Mouse (Mus musculus): ENCODE results near the gene Vat1l.

Vat1l gene

DNA sequence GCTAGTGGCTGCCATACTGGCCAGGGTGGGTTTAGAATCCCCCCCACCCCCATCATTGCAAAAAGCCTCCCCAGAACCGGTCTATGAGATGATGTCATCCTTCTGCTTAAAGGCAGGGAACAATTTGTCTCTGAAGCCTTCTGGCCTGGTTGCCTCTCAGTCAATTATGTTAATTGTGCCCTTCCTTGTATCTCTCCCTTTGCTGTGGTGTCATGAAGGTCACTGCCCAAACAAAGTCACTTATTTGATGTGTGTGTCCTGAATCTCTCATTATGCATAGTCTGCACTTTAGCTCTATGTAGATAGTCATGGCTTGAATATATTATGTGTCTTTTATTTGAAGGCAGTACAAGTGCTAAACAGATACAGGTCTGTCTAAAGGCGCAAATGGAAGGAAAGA, 92.8 kb downstream of the Vat1l start:
- DNase-seq, result no peak

DNA sequence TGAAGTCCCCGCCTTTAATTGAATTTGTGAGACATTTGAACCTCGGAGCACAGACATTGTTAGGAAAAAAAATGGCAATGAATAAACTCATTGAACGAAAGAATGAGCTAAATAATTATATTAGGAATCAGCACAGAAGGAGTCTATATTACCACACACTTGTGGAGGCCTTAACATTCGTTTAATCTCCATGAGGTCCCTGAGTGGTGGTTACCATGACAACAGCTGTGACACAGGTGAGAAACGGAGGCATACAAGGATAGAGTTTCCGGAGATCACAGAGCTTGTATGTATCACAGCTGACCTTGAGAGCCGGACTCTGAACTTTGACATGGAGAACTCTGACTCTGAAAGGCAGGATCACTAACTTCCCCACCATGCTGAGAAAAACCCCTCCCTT, 94.7 kb downstream of the Vat1l start:
- DNase-seq, result no peak

DNA sequence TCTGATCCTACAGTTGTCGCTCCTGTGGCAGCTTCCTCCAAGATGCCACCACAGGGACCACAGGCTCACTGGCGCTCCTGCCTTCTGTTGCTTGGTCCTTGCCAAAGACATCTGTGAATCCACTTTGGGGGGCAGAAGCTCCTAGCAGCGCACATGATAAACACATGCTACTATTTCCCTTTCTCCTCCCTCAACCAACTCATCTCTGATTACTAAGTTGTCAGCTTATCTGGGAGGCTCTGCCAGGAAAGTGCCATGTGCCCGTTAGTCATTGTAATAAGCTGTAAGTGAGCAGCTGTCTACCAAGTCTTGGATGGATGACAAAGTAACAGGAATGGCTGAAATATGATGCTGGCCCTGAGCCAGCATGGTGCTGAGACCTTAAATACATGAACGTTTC, 100.9 kb downstream of the Vat1l start:
- peak; percentile 39 for DNase-seq

DNA sequence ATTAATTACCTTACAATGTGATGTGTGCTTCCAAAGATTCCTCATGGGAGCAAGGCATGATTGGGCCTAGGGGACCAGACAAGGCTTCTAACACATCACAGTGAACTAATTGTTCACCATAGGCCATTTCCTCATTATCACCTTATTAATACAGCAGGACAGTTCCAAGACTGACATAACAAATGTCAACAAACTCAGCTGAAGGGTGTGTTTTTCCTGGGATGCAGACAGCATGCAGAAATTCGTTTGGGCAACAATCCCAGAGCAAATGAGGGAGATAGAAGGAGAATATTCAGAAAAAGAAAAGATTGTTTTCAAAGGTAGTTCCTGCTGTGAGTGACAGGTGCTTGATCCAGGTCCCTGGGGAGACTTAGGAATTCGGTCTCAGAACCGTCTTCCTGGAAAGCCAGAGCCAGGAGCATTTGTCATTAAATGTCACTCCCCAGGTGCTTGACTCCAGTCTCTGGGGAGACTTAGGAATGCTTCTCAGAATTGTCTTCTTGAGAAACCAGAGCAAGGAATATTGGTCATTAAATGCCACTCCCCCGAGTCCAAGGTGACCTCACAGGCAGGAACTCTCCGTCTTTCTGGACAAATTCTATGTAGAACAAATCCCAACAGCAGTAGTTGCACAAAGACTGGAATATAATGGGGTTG, 109.4 kb downstream of the Vat1l start:
- peak; percentile 32 for DNase-seq

DNA sequence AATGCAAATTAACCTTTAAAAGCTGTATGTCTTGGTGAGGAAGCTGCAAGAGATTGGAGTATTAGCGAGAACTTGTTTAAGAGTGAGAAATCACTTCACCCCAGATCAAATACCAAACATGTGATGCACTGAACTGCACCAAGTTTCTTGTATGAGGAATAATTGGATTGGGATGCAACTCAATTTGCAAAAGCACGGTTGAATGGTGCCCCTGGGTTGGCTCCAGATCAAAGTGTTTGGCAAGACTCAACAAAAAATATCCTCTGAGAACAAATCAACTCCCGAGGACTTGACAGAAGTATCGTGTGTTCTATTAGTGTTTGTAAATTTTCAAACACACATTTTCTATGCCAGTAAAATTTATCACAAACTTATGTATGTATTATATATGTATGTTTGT, 112.7 kb downstream of the Vat1l start:
- no peak for DNase-seq

DNA sequence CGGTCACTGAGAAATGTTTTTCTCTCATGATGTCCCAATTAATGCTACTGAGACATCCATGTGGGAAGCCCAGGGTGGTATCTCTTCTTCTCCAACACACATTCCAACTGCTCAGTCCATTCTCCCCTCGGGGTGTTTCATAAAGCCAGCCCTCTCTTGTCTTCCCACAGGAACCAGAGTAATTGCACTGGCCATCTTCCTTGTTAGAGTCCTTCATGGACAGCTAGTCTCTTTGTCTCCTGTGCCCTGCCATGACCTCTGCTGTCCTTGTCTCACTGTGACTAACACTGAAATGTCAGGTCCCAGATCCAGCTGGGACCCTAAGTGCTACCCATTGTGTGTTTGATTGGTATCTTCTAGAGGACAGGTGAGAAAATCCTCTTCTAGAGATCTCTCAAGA, 116.7 kb downstream of the Vat1l start:
- DNase-seq, result no peak

DNA sequence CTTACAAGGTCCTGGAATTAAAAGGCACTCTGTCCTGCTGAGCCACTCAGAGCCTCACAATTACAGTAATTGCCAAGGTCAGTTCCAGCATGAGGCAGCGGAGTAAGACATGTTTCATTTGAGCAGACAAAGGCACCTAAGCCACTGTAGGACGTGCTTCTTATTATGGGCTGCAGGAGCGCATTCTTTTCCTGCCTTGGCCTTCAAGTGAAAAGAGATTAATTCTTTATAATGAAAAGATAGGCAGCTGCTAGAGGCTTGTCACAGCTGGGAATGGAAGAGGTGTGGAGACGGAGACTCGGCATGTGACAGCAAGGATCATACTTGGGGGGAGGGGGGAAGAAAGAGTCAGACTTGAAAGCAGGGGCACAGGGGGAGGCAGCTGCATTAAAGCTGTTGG, 126.5 kb downstream of the Vat1l start:
- no peak for DNase-seq

DNA sequence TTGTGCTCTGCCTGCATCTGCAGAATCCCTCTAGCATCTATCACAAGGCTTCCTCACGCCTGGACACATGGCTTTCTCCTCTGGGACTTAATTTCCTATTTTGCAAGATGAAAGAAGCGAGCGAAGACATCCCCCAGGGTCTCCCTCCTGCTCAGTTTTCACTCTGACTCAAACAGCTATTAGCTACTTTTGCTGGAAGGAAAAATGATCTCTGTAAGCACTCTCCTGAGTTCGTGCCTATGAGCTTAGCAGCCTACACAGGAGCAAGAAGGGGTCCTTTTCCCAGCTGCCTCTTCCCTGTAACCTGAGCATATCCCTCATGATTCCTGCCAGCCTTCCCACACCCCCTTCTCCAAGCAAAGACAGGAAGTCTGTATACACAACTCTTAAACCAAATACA, 127.5 kb downstream of the Vat1l start:
- DNase-seq, result no peak

DNA sequence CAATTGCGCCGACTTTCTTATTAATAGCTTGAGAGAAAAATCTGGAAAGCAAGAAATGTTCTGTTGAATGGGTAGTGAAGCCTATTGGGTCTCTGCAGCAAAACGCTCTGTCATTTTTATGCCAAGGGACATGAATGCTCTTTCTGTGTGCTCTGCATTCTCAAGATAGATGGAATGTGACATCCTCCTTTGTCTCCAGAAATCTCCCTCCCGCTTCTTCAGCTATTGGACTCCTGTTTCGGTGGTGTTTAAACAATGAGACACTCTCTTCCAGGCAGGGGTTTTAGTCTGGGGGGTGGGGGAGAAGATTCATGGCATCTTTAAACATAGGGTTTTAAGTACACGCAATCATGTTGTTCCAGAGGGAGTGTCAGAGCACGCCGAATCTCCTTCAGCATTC, 130.3 kb downstream of the Vat1l start:
- no peak for DNase-seq

DNA sequence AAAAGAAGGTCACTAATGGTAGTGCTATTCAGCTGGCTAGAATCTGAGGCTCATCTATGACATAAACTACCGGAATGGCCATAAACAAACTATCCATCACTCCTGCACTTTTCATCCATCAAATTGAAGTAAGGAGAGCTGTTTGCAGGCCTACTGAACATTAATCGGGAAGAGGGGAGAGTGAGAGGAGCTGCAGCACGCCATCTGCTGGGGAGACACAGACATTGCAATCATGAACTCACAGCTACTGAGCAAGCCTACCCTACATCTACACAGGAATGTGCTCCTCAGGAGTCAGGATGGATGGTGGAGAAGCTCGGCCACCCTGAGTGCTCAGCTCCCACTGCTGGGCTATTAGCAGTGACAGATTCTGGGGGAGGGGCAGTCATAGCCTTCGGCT, 136.9 kb downstream of the Vat1l start:
- no peak for DNase-seq

DNA sequence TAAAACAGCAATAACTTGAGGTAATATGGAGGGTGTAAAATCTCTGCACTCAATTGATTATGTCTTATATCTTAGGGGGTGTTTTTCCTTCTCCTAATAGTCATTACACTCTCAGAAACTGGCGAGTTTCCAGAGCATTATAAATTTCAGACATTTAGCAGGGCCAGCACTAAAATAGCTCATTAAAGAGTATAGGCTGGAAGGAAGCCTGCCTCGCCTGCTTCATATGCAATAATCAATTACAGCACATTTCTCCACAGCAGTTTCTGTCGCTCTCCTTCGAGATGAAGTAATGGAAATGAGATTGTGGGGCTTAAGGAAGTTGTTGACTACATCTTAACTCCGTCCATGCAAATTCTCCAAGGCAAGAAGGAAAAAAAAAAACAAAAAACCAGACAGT, 139.4 kb downstream of the Vat1l start:
- DNase-seq, result no peak

DNA sequence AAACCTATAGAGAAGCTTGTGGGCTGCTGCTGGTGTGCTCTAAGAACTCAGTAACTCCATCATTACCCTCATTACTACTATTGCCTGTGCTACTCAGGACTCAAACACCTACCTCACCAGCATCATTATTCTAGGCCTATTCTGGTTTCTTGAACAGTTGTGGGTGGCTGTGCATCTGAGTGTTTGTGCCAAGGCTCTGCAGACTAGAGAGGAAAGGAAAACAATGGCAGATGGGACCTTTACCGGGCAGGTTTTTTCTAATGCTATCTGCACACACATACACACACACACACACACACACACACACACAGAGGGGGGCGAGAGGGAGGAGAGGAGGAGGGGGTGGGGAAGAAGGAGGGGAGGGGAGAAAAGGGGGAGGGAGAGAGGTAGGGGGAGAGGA, 140.6 kb downstream of the Vat1l start:
- DNase-seq, result no peak

DNA sequence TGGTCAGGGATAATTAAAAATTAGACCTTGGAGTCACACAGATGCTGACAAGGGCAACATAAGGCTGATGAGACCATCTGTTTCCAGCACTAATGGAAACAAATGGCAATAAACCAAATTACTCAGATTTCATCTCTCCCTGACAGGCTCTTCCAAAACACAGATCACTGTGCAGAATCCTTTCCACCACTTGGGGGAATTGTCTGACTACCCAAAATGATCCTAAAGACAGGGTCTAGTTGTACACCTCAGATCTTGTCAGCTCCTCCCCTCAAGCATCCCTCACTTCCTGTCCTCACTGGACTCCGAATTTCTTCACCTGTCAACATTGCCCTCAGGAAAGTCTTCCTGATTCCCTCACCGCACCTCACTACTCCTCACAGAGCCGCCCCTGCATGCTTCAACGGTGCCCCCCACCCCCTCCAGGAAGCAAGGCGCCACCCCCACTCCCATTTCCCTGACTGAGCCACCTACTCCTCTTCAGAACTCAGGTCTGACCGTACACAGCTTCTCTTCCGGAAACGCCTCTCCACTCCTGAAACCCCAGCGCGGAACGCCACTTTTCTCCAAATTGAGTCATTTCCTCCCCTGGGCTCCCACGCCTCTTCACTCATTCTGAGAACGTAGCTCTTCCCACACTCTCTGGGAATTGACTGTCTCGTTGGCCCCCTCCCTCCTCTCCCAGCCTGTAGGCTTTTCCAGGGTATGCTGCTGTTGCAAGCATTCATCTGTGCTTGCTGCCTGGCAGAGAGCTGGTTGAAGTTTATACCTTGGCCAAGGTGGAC, 146.4 kb downstream of the Vat1l start:
- DNase-seq, result no peak

DNA sequence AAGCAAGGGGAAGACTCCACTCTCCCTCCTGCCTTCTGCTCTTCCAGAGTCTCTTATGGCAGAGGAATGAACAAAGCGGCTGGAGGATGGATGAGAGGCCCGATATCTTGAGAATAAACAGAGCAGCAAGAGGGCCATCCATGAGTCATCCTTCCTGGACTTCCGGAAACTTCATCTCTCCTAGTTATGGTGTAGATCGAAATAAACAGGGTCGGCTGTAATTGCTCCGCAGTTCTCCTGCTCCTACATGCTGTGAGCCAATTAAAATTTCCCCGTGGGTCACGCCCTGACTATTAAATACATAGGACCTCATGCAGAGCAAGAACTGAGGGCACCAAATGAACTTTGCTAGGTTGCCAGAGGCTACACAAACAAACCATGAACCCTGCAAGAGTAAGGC, 155.1 kb downstream of the Vat1l start:
- DNase-seq, result no peak

DNA sequence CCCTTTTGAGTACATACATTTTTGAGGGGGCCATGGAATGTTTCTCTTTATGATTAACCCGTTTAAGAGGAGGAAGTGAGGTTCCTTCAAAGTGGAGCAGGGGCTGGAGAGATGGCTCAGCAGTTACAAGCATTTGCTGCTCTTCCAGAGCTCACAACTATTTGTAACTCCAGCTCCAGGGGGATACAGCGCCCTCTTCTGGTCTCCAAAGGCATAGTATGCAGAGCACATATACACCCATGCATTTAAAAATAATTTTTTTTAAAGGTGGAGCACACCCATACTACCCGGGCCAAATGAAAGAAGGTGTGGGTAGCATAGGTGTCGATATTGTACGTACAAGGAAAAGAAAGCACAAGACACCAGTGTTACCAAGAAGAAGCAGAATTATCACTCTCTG, 157.8 kb downstream of the Vat1l start:
- no peak for DNase-seq

DNA sequence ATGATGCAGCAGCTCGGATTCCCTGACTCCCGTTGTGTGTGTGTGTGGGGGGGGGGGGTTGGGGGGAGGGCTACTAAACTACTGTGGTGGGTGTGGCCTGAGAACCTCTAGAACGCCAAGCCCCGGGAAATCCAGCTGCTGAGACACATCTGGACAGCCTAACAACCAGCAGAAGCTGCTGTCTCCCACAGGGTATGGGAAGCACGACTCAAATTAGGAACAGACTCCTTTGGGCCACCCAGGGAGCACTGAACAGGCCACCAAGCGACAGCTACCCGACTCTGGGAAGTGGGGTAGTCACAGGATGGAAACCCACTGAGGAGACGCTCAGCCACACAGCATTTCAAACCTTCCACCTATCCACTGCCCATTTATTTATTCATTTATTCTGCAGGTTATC, 158.2 kb downstream of the Vat1l start:
- DNase-seq, result no peak

DNA sequence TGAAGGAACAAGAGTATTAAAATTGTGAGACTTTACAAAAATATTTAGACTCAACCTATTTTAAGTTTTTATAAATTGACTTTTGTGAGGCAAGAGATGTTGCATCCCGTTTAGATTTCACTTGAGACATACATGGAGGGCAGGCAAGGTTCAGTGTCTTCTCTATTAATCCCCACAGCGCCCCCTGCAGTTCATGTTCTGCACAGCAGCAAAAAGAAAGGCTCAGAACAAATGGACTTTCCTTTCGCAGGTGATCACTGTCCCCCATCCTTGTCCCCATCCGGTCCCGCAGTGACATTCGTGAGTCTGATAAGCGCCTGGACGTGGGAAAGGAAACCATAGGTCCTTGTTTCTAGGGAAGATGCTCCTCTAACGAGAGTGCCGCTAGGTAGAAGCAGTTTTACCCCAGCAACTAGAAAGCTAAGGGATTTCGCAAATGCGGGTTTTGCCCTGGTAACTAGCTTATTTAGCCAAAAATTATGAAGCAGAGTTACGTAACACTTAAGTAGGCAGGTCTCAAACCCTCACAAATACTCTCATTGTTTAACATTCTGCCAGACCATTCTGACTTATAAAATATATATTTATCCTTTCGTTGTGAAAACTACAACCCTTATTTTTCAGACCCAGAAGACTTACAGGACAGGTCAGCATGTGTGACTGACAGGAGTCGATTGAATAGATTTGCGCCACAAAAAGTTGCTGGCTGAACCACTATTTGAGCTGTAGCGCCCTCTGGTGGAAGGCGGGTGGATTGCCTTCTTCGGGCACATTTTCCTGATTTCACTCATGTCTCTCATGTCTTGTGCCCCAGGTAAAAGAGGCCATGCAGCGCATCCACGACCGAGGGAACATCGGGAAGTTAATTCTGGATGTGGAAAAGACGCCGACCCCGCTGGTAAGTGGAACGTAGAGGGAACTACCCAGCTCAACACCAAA, 163.9 kb downstream of the Vat1l start:
- peak; percentile 89 for DNase-seq

DNA sequence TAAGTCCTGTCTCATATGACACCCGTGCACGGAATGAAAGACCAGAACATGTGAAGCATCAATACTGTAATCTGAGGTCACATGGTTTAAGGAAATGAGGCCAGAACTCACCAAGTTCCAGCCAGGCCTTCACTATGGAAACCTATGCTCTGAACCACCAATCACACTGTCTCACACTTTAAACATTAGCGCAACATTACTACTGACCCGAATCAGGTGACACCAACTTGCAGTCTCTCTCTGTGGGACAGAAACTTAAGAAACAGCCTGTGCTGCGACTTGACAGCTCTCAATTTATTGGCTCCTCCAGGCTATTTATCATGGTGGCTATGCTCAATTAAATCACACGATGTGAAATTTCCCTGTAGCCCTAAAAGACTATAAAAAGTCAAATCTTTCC, 169.0 kb downstream of the Vat1l start:
- no peak for DNase-seq

DNA sequence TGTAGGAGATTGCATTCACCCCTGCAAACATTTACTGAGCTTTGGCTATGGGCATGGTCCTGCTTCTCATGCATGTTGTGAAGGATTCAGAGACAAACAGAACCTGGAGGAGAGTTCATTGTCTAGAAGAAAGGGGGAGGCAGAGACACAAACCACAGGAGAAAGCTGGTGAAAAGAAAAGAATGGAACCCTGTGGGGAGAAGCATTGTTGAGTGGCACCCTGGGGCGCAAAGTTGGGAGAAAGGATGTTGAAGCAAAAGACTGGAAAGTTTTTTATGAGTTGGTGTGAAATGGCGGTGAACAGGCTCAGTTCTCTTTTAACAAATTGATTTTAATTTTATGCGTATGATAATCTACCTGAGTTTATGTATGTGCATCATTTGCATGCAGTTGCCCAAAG, 178.8 kb downstream of the Vat1l start:
- DNase-seq, result no peak

DNA sequence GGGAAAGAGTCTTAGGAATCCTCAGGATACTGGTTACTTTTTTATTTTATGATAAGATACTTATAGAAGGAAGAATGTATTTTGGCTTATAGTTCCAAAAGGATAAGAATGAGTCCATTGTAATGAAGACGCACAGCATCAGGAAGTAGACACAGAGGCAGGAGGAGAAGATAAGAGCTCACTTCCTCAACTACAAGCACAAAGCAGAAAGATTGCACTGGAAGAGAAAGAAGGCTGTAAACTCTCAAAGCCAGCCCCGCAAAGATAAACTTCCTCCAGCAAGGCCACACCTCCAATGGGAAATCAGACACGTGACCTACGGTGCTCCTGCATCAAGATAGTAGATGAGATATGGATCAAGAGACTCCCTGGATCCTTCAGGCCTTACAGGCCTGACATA, 182.1 kb downstream of the Vat1l start:
- DNase-seq, result no peak

DNA sequence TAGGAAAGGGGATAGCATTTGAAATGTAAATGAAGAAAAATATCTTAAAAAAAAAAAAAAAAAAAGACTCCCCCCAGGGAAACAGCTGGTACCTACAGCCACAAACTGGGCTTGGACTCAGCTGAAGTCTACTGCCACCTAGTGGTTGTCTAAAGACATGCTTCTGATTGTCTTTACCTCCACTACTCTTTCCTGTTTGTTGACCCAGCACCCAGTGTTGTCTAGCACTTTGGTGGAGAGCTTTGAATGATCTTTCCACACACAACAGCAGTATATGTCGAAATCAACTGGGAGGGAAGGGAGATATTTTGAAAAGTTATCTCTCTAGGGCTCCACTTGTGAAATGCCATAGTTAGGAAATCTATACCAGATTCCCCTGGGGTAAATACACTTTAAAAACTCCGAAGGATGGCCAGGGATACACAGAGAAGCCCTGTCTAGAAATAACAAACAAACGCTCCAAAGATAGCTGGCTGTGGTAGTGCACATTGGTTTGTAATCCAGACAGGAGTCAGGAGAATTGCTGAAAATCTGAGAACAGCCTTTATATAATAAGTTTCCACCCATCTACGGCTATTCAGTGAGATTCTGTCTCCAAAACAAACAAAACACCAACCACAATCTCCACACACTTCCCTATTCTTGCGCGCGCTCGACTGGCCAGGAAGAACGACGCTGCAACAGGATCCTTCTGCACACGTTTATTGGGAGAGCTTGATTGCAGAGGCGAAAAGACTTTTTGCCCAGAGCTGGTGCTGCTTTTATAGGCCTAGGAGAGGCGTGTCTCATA, 185.2 kb downstream of the Vat1l start:
- no peak for DNase-seq

DNA sequence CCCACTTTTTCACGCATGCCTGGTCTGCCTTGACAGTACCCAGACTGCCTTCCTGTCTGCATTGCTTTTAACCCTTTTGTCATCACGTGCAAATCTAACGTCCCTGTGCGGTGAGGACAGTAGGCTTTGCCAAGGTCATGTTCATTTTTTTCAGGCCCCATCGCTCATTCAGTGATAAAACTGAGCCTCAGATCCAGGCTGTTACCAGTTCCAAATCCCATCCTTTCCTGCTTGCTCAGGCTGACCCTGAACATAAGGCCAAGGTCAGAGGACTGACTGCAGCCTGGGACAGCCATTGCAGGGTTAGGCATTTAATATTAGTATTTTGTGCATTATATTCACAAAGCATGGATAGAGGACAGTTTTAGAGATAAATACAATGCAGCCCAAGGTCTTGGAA, 192.9 kb downstream of the Vat1l start:
- no peak for DNase-seq

DNA sequence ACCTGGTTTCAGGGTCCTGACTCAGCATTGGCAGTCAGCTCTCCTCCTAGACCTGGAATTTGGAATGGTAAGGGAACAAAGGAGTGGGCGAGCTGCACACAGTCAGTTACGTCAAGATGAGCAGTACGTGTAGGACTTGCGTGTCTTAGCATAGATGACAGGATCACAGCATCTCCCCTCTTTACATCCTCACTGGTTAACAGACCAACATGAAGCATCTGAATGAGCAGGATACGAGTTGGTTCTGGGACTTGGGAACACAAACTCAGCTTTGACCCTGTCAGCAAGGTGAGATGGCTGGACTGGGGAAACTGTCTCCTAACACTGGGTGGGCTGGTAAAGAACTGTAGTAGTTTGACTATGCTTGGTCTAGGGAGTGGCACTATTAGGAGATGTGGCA, 193.9 kb downstream of the Vat1l start:
- DNase-seq, result no peak
